28 mouse cellular contexts compared by ENCODE assay signal in the genomic region with DNA sequence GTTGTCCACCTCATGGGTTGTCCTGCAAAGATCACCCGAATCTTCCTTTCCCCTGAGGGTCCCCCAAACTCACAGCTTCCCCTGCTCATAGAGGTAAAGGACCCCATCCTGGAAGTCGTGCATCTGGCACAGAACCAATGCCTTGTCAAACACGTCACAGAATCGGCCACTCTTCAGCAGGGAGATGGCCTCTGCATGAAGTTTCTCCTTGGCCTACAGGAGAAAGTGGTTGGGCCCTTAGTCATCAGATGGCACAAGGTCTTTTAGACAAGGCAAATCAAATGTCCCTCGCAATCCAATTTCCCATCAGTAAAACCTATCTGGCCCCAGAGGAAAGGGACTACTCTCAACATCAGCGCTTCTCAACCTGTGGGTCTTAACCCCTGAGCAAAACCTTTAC. TPM values are rescaled to one million over a fixed set of nuclear protein-coding genes. Genes with fewer than 3 reads are reported as not detected.
DNase-seq lines count a peak whose midpoint lies in the region; ATAC-seq and TF ChIP-seq lines count a peak whose summit lies in the region.
"Had no signal": no experiment of that assay in that cellular context is flagged by ENCODE, and none has a peak within 500 bp of the region (broad histone marks: within the 10 kb centered on the region; RNA-seq: fewer than 3 reads in every experiment).

No protein-coding gene starts in this region.

- H3K36me3 ChIP-seq in E14TG2a.4 (ENCODE audit: insufficient read depth, low read length): peaks cover 94% of the 10 kb centered on the region

- no peaks in the 10 kb centered on the region for H3K27me3 ChIP-seq in E14TG2a.4 (ENCODE audit: insufficient read depth, low read length)
- H3K27me3 ChIP-seq: CH12.LX; embryonic facial prominence, embryonic 13.5 days; heart, embryonic 13.5 days; hindbrain, embryonic 15.5 days had no signal

- H3K4me1 ChIP-seq in E14TG2a.4 (replicated peaks; ENCODE audit: low read depth, low read length): peaks cover 36% of the 10 kb centered on the region
- H3K4me1 ChIP-seq: embryonic facial prominence, embryonic 10.5 days; embryonic facial prominence, embryonic 13.5 days; heart, embryonic 10.5 days; heart, embryonic 13.5 days; hindbrain, embryonic 15.5 days had no signal

- peak overlapping the region; percentile 24; the same call in 1 of the 2 replicates for H3K4me3 ChIP-seq in E14TG2a.4 (replicated peaks; ENCODE audit: low read length)
- H3K4me3 ChIP-seq: embryonic facial prominence, embryonic 10.5 days; embryonic facial prominence, embryonic 13.5 days; gastrocnemius, adult 2 months; heart, embryonic 10.5 days; heart, embryonic 13.5 days; hindbrain, embryonic 15.5 days had no signal

- TF ChIP-seq CTCF in E14TG2a.4 (conservative IDR thresholded peaks at IDR 0.05; ENCODE audit: low read length): no peak

- no peak for ATAC-seq in erythroblast, adult 5-6 weeks (replicated peaks; ENCODE audit: low FRiP score, poor library complexity, severe bottlenecking)
- ATAC-seq: forebrain, embryonic 14.5 days; forebrain, postnatal 0 days; intestine, postnatal 0 days had no signal

- DNase-seq in adrenal gland, adult 2 months: peak; percentile 73
- DNase-seq in adrenal gland, postnatal 4 days (ENCODE audit: low spot score in 2 of 2): no peak
- peak; percentile 68 for DNase-seq in adrenal gland, adult 8-10 months
- peak; percentile 28 for DNase-seq in adrenal gland, postnatal 25 days
- DNase-seq in left cerebral cortex, postnatal 4 days: no peak
- DNase-seq: B cell, adult 2 months; cerebellum, adult 11 months; cerebellum, adult 2 months; cerebellum, postnatal 10 days; cerebellum, postnatal 36 days; embryo, embryonic 11 days; forebrain, postnatal 0 days; gastrocnemius, adult 2 months; gastrocnemius, postnatal 14 days; heart, adult 18-20 months; heart, postnatal 14 days; heart, postnatal 4 days; kidney, adult 2 months had no signal

- no peaks in the 10 kb centered on the region for H3K9me3 ChIP-seq in E14TG2a.4 (ENCODE audit: low read length)
- H3K9me3 ChIP-seq: embryonic facial prominence, embryonic 10.5 days; embryonic facial prominence, embryonic 13.5 days; heart, embryonic 10.5 days; heart, embryonic 13.5 days; hindbrain, embryonic 15.5 days had no signal

- intact Hi-C loops in left cerebral cortex, postnatal 4 days (cut with DNase I): no loop called here

RNA-seq across cellular contexts. Expression of a gene that starts 8.3 kb away (rescaled TPM):
- 10 to 100 TPM; 57.9 to 58.4 TPM for total RNA-seq in adrenal gland, adult 2 months (2021)
- 32.2 and 39.4 TPM in 2 replicates for polyA plus RNA-seq in adrenal gland, adult 2 months (2012; rRNA removed)
- 10 to 100 TPM; 65.2 to 73.1 TPM for total RNA-seq in adrenal gland, postnatal 4 days (2021)
- total RNA-seq in adrenal gland, adult 8-10 months (2022): 10 to 100 TPM; 78.0 to 91.8 (median 85.8) TPM
- total RNA-seq in adrenal gland, postnatal 25 days (2021): 52.4 and 74.6 TPM in 2 replicates
- total RNA-seq in left cerebral cortex, postnatal 4 days (2021): 10 to 100 TPM; 39.5 to 45.9 TPM
- 7.7 and 8.2 TPM in 2 replicates for total RNA-seq in erythroblast, adult 5-6 weeks (2015; ENCODE audit: low replicate concordance)
- 7.8 and 12.1 TPM in 2 replicates for total RNA-seq in erythroblast, adult 5-6 weeks (2017; ENCODE audit: low replicate concordance)

RNA-seq across cellular contexts. Expression of a gene that starts 9.1 kb away (rescaled TPM):
- total RNA-seq in adrenal gland, adult 2 months (2021): 10 to 100 TPM; 80.7 to 92.6 TPM
- polyA plus RNA-seq in adrenal gland, adult 2 months (2012; rRNA removed): 75.0 and 80.6 TPM in 2 replicates
- 100 to 1,000 TPM; 118 to 136 TPM for total RNA-seq in adrenal gland, postnatal 4 days (2021)
- 100 to 1,000 TPM in 2 of 4 experiments, 10 to 100 TPM in 2; 82.8 to 122 (median 96.8) TPM for total RNA-seq in adrenal gland, adult 8-10 months (2022)
- total RNA-seq in adrenal gland, postnatal 25 days (2021): 81.2 and 102 TPM in 2 replicates
- 10 to 100 TPM; 21.5 to 23.8 TPM for total RNA-seq in left cerebral cortex, postnatal 4 days (2021)
- total RNA-seq in erythroblast, adult 5-6 weeks (2015; ENCODE audit: low replicate concordance): 3,498 and 3,777 TPM in 2 replicates
- 2,796 and 3,284 TPM in 2 replicates for total RNA-seq in erythroblast, adult 5-6 weeks (2017; ENCODE audit: low replicate concordance)

RNA-seq across cellular contexts. Expression of a gene that starts 18.6 kb away (rescaled TPM):
- total RNA-seq in adrenal gland, adult 2 months (2021): 10 to 100 TPM; 28.1 to 37.4 TPM
- 124 and 134 TPM in 2 replicates for polyA plus RNA-seq in adrenal gland, adult 2 months (2012; rRNA removed)
- 100 to 1,000 TPM; 146 to 165 TPM for total RNA-seq in adrenal gland, postnatal 4 days (2021)
- total RNA-seq in adrenal gland, adult 8-10 months (2022): 10 to 100 TPM; 25.9 to 44.6 (median 31.7) TPM
- 56.5 and 65.2 TPM in 2 replicates for total RNA-seq in adrenal gland, postnatal 25 days (2021)
- total RNA-seq in left cerebral cortex, postnatal 4 days (2021): 10 to 100 TPM; 81.0 to 82.7 TPM
- 45.2 and 69.0 TPM in 2 replicates for total RNA-seq in erythroblast, adult 5-6 weeks (2015; ENCODE audit: low replicate concordance)
- total RNA-seq in erythroblast, adult 5-6 weeks (2017; ENCODE audit: low replicate concordance): 159 and 219 TPM in 2 replicates

RNA-seq across cellular contexts. Expression of a gene that starts 26.1 kb away (rescaled TPM):
- 100 to 1,000 TPM; 177 to 230 TPM for total RNA-seq in adrenal gland, adult 2 months (2021)
- 64.3 and 127 TPM in 2 replicates for polyA plus RNA-seq in adrenal gland, adult 2 months (2012; rRNA removed)
- 100 to 1,000 TPM; 125 to 126 TPM for total RNA-seq in adrenal gland, postnatal 4 days (2021)
- total RNA-seq in adrenal gland, adult 8-10 months (2022): 100 to 1,000 TPM; 199 to 239 (median 228) TPM
- total RNA-seq in adrenal gland, postnatal 25 days (2021): 144 and 148 TPM in 2 replicates
- total RNA-seq in left cerebral cortex, postnatal 4 days (2021): 10 to 100 TPM; 87.2 to 90.0 TPM
- total RNA-seq in erythroblast, adult 5-6 weeks (2015; ENCODE audit: low replicate concordance): 12.1 and 14.0 TPM in 2 replicates
- 16.7 and 18.1 TPM in 2 replicates for total RNA-seq in erythroblast, adult 5-6 weeks (2017; ENCODE audit: low replicate concordance)

RNA-seq across cellular contexts. Expression of a gene that starts 27.3 kb away (rescaled TPM):
- 10 to 100 TPM; 28.2 to 36.1 TPM for total RNA-seq in adrenal gland, adult 2 months (2021)
- polyA plus RNA-seq in adrenal gland, adult 2 months (2012; rRNA removed): 55.8 and 68.2 TPM in 2 replicates
- 10 to 100 TPM; 32.3 to 36.2 TPM for total RNA-seq in adrenal gland, postnatal 4 days (2021)
- 10 to 100 TPM; 31.4 to 37.0 (median 34.8) TPM for total RNA-seq in adrenal gland, adult 8-10 months (2022)
- total RNA-seq in adrenal gland, postnatal 25 days (2021): 34.3 and 34.5 TPM in 2 replicates
- 10 to 100 TPM; 20.4 to 22.2 TPM for total RNA-seq in left cerebral cortex, postnatal 4 days (2021)
- total RNA-seq in erythroblast, adult 5-6 weeks (2015; ENCODE audit: low replicate concordance): 9.2 and 17.1 TPM in 2 replicates
- total RNA-seq in erythroblast, adult 5-6 weeks (2017; ENCODE audit: low replicate concordance): 4.9 and 5.7 TPM in 2 replicates

Comparison
In these comparisons a context has a peak if more than half of its experiments do, and no peak if none do; other contexts are left out.
1. DNase-seq: peak in adrenal gland, adult 2 months (single experiment), adrenal gland, adult 8-10 months (single experiment) and adrenal gland, postnatal 25 days (single experiment); none in adrenal gland, postnatal 4 days (0 of 2) and left cerebral cortex, postnatal 4 days (single experiment).
2. RNA of a gene that starts 9.1 kb away (total RNA-seq): 2,796 to 3,777 TPM in erythroblast, adult 5-6 weeks; 118 to 136 TPM in adrenal gland, postnatal 4 days, 82.8 to 122 TPM in adrenal gland, adult 8-10 months, 81.2 to 102 TPM in adrenal gland, postnatal 25 days, 80.7 to 92.6 TPM in adrenal gland, adult 2 months and 21.5 to 23.8 TPM in left cerebral cortex, postnatal 4 days; every median in the first group is over 10 times any median in the second.